Mouse (Mus musculus) megakaryocyte, embryonic 14.5 days (primary cell): Measurements from ENCODE around the gene Glipr1l1. TPM values are rescaled to one million over a fixed set of nuclear protein-coding genes. Genes with fewer than 3 reads are reported as not detected.

Experiments
- polyA plus RNA-seq: library from polyadenylated mRNA; stranded (reverse); fragments of >175 nt; gene quantifications from 2 replicates; pipeline ENCODE4 v1.2.3, GENCODE M21; 2012; ENCODE audit warnings: low replicate concordance; ENCODE audit not compliant: insufficient read depth

Glipr1l1 gene
- polyA plus RNA-seq, 1 experiment, result not detected

Other genes starting within 250 kb of the Glipr1l1 start
- 0.95 and 2.0 TPM in 2 replicates for gene Krr1, start 87.5 kb upstream of the Glipr1l1 start, polyA plus RNA-seq
- gene Glipr1, start 57.6 kb upstream of the Glipr1l1 start, polyA plus RNA-seq, result 2.8 and 4.5 TPM in 2 replicates
- gene Glipr1l2, start 23.2 kb downstream of the Glipr1l1 start, polyA plus RNA-seq, result not detected in 2 replicates
- not detected in 2 replicates for gene Glipr1l3, start 100.1 kb downstream of the Glipr1l1 start, polyA plus RNA-seq
- gene Caps2, start 103.4 kb downstream of the Glipr1l1 start, polyA plus RNA-seq, result not detected in 2 replicates
- not detected in 2 replicates for gene Kcnc2, start 210.9 kb downstream of the Glipr1l1 start, polyA plus RNA-seq